Mouse (Mus musculus) intestine, embryonic 16.5 days (tissue): ENCODE data around the gene Ugt2b1. TPM values are rescaled to one million over a fixed set of nuclear protein-coding genes. Genes with fewer than 3 reads are reported as not detected.
"Not testable (repeated sequence)": the region's sequence is repeated elsewhere in the genome, so short reads cannot be mapped to it uniquely, and the experiment has no call there.

Experiments
- ATAC-seq: fragments of 200-750 bp; cut with Nextera tagmentation; 2 replicates; pipeline ENCODE4 v1.8.0; 2017; ENCODE audit warnings: moderate TSS enrichment, moderate library complexity
- H3K27ac ChIP-seq: fragments of 300-500 bp; sonication (generic); 2 replicates; pipeline ENCODE4 v1.5.1; 2014; ENCODE audit warnings: mild to moderate bottlenecking, low read length
- H3K27me3 ChIP-seq: fragments of 300-500 bp; sonication (generic); replicated peaks from 2 replicates; pipeline ENCODE4 v1.6.1; 2014; ENCODE audit warnings: low read length, control low read depth, mixed read lengths; ENCODE audit not compliant: control insufficient read depth, insufficient read depth
- H3K36me3 ChIP-seq: fragments of 300-500 bp; sonication (generic); 2 replicates; pipeline ENCODE4 v1.6.1; 2014; ENCODE audit warnings: low read length, control low read depth; ENCODE audit not compliant: control insufficient read depth, insufficient read depth
- H3K4me1 ChIP-seq: fragments of 300-500 bp; sonication (generic); 2 replicates; pipeline ENCODE4 v1.6.1; 2014; ENCODE audit warnings: low read length, control low read depth, mixed read lengths; ENCODE audit not compliant: control insufficient read depth, insufficient read depth
- H3K4me2 ChIP-seq: fragments of 300-500 bp; sonication (generic); 2 replicates; pipeline ENCODE4 v1.6.1; 2014; ENCODE audit warnings: low read depth, low read length, control low read depth
- H3K4me3 ChIP-seq: fragments of 300-500 bp; sonication (generic); 2 replicates; pipeline ENCODE4 v1.5.1; 2014; ENCODE audit warnings: mild to moderate bottlenecking, low read length
- H3K9ac ChIP-seq: fragments of 300-500 bp; sonication (generic); 2 replicates; pipeline ENCODE4 v1.6.1; 2014; ENCODE audit warnings: low read depth, low read length
- H3K9me3 ChIP-seq: fragments of 300-500 bp; sonication (generic); 2 replicates; pipeline ENCODE4 v1.6.1; 2016; ENCODE audit warnings: low read length, control low read depth; ENCODE audit not compliant: control insufficient read depth
- WGBS: fragments of 180-500 bp; shearing (Covaris S2); extraction: QIAGEN DNeasy Blood & Tissue Kit; methylation state at CpG from one replicate; pipeline ENCODE4 v1.1.7; 2014; 5-methylcytosine and 5-hydroxymethylcytosine counted together
- polyA plus RNA-seq: library from polyadenylated mRNA; unstranded; fragments of >200 nt; fragmentation: Nextera tagmentation; extraction: Ambion mirVana; gene quantifications from 2 replicates; pipeline ENCODE4 v1.2.1, GENCODE M21; 2015

Gene Ugt2b1
- polyA plus RNA-seq: 0.05 and 0.10 TPM in 2 replicates

- 78% methylated on average over 2 of the region's 2 CpGs for WGBS
- no peaks in the 10 kb centered on the region for H3K27me3 ChIP-seq
Observed at GRCm38 (mm10) chr5:86926426-86926825, at the start of gene Ugt2b1. Gene Ugt2b1, minus strand, starts transcription at chr5:86926530.

DNA sequence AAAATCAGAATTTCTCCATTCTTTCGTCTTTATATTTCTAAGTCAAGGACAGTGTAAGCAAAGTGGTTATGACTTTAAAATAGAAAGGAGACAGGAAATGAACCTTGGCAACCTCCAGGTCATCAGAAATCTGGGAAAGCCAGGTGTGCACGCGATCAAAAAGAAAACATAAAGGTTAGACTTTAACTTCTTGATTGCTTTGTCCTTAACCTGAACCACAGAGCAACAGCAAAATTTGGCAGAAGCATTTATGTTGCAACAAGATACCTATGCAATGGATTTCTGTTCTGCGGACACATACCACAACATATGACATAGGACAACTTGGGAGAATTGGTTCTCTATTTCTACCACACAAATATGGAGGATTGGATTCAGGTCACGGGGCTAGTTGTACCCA lies 40.9 kb upstream of the Ugt2b1 start:
- WGBS: 82% methylated on average over 5 of the region's 5 CpGs
- not testable (repeated sequence) for H3K27ac ChIP-seq

More at GRCm38 (mm10) chr5:86926426-86926825, at the start of gene Ugt2b1:
- Histone ChIP-seq H3K4me3 (no peak within 1 kb of the TSS), H3K4me2 (no peak within 1 kb of the TSS), H3K36me3 (no peaks in the 10 kb centered on the region), H3K4me1 (no peaks in the 10 kb centered on the region), H3K27ac (no peak within 1 kb of the TSS), H3K9ac (no peak within 1 kb of the TSS), H3K9me3 (no peaks in the 10 kb centered on the region)
- ATAC-seq: no peak

DNA sequence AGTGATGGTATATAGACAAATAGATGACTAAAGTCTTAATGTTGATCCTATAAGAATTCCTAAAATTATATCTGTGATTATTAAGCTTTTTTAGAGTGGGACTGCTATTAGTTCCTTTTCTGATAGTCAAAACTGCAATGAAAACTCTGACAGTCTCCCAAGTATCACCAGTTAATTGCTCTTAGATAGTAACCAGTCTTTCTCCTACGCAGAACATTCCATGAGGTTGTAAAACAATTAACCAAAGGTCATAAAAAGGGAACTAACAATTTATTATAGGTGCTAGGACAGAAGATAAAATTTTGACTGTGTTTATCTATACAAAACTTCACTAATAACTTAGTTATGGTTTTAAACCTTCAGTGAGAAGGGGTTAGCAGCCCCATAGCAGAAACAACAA lies 36.5 kb upstream of the Ugt2b1 start:
- H3K9ac ChIP-seq, H3K36me3 ChIP-seq, H3K9me3 ChIP-seq, H3K4me1 ChIP-seq, H3K27me3 ChIP-seq, H3K4me3 ChIP-seq, H3K4me2 ChIP-seq, H3K27ac ChIP-seq: not testable (repeated sequence)
- 11% methylated on average over 1 of the region's 1 CpGs for WGBS
- ATAC-seq: peak; percentile 65; the same call in 1 of the 2 replicates

More for the DNA sequence above, 40.9 kb upstream of the Ugt2b1 start:
- not testable (repeated sequence) for H3K36me3 ChIP-seq, H3K9ac ChIP-seq, H3K4me2 ChIP-seq, H3K4me3 ChIP-seq, H3K9me3 ChIP-seq, H3K27me3 ChIP-seq, H3K4me1 ChIP-seq, ATAC-seq

DNA sequence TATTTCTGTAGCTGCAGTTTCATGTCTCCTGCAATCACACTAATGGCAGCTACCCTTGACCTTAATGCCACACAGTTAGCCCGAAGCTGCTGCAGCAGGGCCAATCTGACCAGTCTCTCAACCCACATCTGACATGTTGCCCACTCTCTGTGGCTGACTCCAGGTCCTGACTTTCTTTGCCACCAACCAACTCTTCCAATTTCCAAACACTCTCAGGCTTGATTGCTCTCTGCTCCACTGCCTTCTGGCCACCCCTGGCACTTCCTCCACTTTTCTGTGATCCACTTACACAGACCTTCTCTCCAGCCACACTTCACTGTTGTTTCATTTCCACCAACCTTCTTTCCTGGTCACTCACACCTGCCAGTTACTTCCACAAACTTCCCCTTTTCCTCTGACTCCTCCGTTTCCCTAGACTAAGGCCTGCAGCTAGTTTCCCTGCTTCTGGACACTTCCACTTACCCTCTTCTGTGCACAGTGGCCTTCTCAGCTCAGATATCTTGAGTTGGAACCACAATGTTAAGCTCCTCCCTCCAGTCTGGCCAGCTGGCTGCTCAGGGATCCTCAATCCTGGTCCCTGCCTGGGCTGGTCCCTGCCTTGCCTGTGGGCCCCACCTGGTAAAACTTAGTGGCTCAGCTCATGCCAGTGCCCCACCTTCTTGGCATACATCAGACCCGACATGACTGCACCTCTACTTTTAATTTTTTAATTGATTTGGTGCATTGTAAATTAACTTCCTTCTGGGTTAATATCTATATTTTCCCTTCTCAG lies 35.4 kb upstream of the Ugt2b1 start:
- Histone ChIP-seq H3K4me2 (no peak overlapping the region), H3K9me3 (no peaks in the 10 kb centered on the region), H3K36me3 (no peaks in the 10 kb centered on the region), H3K27me3 (no peaks in the 10 kb centered on the region), H3K9ac (no peak overlapping the region), H3K27ac (0 out of 2 replicates have a peak overlapping the region, but pooled peaks have one; percentile 3), H3K4me1 (no peaks in the 10 kb centered on the region), H3K4me3 (no peak overlapping the region)
- WGBS: 54% methylated on average over 3 of the region's 3 CpGs
- peak; percentile 74 for ATAC-seq

GRCm38 (mm10) chr5:86960504-86960903 lies 34.2 kb upstream of the Ugt2b1 start:
- no peaks in the 10 kb centered on the region for H3K36me3 ChIP-seq
- no peaks in the 10 kb centered on the region for H3K9me3 ChIP-seq
- H3K4me1 ChIP-seq: no peaks in the 10 kb centered on the region
- H3K27me3 ChIP-seq: no peaks in the 10 kb centered on the region
- ATAC-seq: no peak
- 85% methylated on average over 3 of the region's 3 CpGs for WGBS
- no peak overlapping the region for H3K9ac ChIP-seq
- no peak overlapping the region for H3K27ac ChIP-seq
- H3K4me2 ChIP-seq: no peak overlapping the region
- no peak overlapping the region for H3K4me3 ChIP-seq

GRCm38 (mm10) chr5:86942111-86942510 lies 15.8 kb upstream of the Ugt2b1 start:
- Histone ChIP-seq H3K4me1 (no peaks in the 10 kb centered on the region), H3K4me3 (no peak overlapping the region), H3K27ac (no peak overlapping the region), H3K27me3 (no peaks in the 10 kb centered on the region), H3K9ac (no peak overlapping the region), H3K36me3 (no peaks in the 10 kb centered on the region), H3K4me2 (no peak overlapping the region), H3K9me3 (no peaks in the 10 kb centered on the region)
- no peak for ATAC-seq
- 66% methylated on average over 2 of the region's 2 CpGs for WGBS

DNA sequence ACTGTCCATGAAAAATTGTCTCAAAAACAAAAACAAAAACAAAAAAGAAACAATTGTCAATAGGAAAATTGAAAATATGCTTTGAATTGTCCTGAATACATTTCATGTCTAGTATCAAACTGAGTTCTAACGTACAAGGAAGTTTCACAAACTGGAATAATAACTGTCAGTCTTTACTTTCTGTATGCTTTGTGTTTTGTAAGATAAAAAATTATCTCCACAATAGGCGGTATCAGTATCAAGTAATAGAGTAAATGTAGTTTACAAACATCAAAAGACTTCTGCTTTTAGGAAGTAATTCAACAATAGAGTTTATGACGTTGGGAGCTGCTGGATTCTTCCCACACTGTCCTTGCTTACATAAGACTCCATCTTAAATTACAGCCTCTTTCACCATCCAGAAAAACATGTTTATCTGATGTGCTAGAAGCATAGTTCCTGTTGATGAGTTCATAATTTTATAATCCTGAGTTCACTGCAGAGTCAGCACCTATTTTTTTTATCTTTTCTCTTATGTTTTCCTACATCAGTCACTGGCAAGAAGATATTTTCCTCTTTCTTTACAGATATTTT lies 5.6 kb downstream of the Ugt2b1 start:
- WGBS: 45% methylated on average over 3 of the region's 3 CpGs
- no peak overlapping the region for H3K4me2 ChIP-seq

DNA sequence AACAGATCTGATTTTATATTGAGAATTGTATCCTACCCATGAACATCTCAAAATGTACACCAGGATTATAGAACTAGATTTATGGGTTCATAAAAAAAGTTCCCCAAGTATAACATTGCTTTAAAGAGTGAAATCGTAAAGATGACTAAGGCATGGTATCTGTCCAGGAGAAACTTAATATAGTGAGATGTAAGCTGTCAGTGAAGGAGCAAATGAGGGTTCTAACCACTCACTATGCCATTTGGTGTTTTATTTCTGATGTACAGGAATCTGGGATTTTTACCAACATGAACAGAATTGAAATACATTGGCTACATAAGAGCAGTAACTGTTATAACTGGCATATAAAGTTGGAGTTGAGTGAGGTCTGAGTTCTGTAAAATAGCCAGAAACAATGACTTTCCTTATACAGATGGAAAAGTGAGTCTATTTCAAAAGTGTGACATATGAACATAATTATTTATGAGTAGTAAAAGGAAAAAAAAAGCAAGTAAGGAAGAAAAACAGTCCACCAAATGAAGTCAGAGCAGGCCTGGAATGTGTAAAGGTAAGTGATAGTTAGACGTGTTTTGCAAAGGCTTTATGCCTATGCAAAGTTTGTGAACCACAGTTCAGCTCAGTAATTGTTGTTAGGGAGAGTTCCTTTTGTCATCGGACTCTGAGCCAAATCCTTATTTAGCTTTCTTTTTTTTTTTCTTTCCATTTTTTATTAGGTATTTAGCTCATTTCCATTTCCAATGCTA lies 14.8 kb downstream of the Ugt2b1 start:
- Histone ChIP-seq H3K4me2 (no peak overlapping the region), H3K4me3 (no peak overlapping the region), H3K36me3 (no peaks in the 10 kb centered on the region), H3K4me1 (no peaks in the 10 kb centered on the region), H3K9ac (no peak overlapping the region), H3K27ac (no peak overlapping the region), H3K9me3 (no peaks in the 10 kb centered on the region), H3K27me3 (no peaks in the 10 kb centered on the region)
- ATAC-seq: no peak
- whole genome bisulfite sequencing: 68% methylated on average over 3 of the region's 3 CpGs

More for the DNA sequence above, 5.6 kb downstream of the Ugt2b1 start:
- no peaks in the 10 kb centered on the region for H3K27me3 ChIP-seq
- no peak for ATAC-seq
- no peaks in the 10 kb centered on the region for H3K4me1 ChIP-seq
- H3K27ac ChIP-seq: no peak overlapping the region
- no peaks in the 10 kb centered on the region for H3K36me3 ChIP-seq
- no peak overlapping the region for H3K9ac ChIP-seq
- no peaks in the 10 kb centered on the region for H3K9me3 ChIP-seq
- no peak overlapping the region for H3K4me3 ChIP-seq

DNA sequence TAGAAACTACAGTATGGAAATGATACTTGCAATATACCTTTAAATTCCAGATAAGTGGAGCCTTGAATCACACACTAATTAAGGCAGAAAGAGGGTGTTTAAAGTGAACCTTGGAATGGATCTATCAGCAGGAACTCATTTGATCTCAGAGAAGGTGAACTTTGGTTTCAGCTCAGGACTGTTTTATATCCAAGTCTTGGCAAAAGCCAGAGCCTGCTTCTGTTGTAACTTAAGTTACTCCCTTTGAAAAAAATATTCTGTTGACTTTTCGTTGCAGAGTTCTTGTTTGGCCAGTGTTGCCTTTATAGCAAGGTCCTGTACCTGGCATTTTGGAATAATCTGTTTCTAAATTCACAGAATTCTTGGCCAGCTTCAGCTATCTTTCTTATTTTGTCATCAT lies 15.6 kb downstream of the Ugt2b1 start:
- no peaks in the 10 kb centered on the region for H3K27me3 ChIP-seq
- H3K4me1 ChIP-seq: no peaks in the 10 kb centered on the region
- H3K4me3 ChIP-seq: no peak overlapping the region
- 36% methylated on average over 1 of the region's 1 CpGs for WGBS
- no peak overlapping the region for H3K4me2 ChIP-seq
- H3K27ac ChIP-seq: peak overlapping the region; percentile 53; the same call in 1 of the 2 replicates
- peak; percentile 89 for ATAC-seq
- H3K9ac ChIP-seq: no peak overlapping the region
- H3K36me3 ChIP-seq: no peaks in the 10 kb centered on the region
- H3K9me3 ChIP-seq: no peaks in the 10 kb centered on the region
